Mouse (Mus musculus) erythroblast, embryonic 14.5 days (primary cell): Measurements from ENCODE around the gene Mum1.

Source experiments
- GATA1 ChIP-seq: IDR thresholded peaks from 2 replicates; pipeline ENCODE4 v1.6.1; 2012; ENCODE audit warnings: low read length, inconsistent platforms, mixed read lengths
- TAL1 ChIP-seq: IDR thresholded peaks from 3 replicates; pipeline ENCODE4 v1.6.1; 2012; ENCODE audit warnings: low read length, inconsistent platforms, mixed read lengths

GRCm38 (mm10) chr10:80270734-80271181 lies 44.5 kb downstream of the Mum1 start:
- TF ChIP-seq TAL1 (no peak), GATA1 (no peak)
